14 mouse cellular contexts compared by ENCODE assay signal in genomic region chr2:152139191-152139987, GRCm38 (mm10). TPM values are rescaled to one million over a fixed set of nuclear protein-coding genes. Genes with fewer than 3 reads are reported as not detected.
DNase-seq lines count a peak whose midpoint lies in the region; ATAC-seq lines count a peak whose summit lies in the region.
"Had no signal": no experiment of that assay in that cellular context is flagged by ENCODE, and none has a peak within 500 bp of the region (broad histone marks: within the 10 kb centered on the region; RNA-seq: fewer than 3 reads in every experiment).

No protein-coding gene starts in this region.

- H3K4me3 ChIP-seq in forebrain, embryonic 16.5 days (replicated peaks; ENCODE audit: low read length) = no peak overlapping the region
- H3K4me3 ChIP-seq in neural tube, embryonic 15.5 days (replicated peaks) = no peak overlapping the region
- H3K4me3 ChIP-seq: embryonic facial prominence, embryonic 13.5 days; heart, embryonic 15.5 days; midbrain, embryonic 13.5 days had no signal

- no peaks in the 10 kb centered on the region for H3K36me3 ChIP-seq in forebrain, embryonic 16.5 days (ENCODE audit: control insufficient read depth, insufficient read depth)
- H3K36me3 ChIP-seq in neural tube, embryonic 15.5 days = no peaks in the 10 kb centered on the region
- H3K36me3 ChIP-seq: embryonic facial prominence, embryonic 13.5 days; heart, embryonic 15.5 days; midbrain, embryonic 13.5 days had no signal

- peaks cover 16% of the 10 kb centered on the region for H3K27me3 ChIP-seq in forebrain, embryonic 16.5 days (replicated peaks; ENCODE audit: control insufficient read depth, insufficient read depth, low read length)
- H3K27me3 ChIP-seq in neural tube, embryonic 15.5 days (replicated peaks) = peaks cover 14% of the 10 kb centered on the region

- no peak overlapping the region for H3K4me2 ChIP-seq in forebrain, embryonic 16.5 days (ENCODE audit: low read length)
- no peak overlapping the region for H3K4me2 ChIP-seq in neural tube, embryonic 15.5 days
- H3K4me2 ChIP-seq: embryonic facial prominence, embryonic 13.5 days; heart, embryonic 15.5 days; midbrain, embryonic 13.5 days had no signal

- H3K9ac ChIP-seq in forebrain, embryonic 16.5 days (replicated peaks; ENCODE audit: low read depth, low read length) = no peak overlapping the region
- no peak overlapping the region for H3K9ac ChIP-seq in neural tube, embryonic 15.5 days (replicated peaks)
- H3K9ac ChIP-seq: embryonic facial prominence, embryonic 13.5 days; heart, embryonic 15.5 days; liver, postnatal 0 days; midbrain, embryonic 13.5 days had no signal

- DNase-seq in frontal cortex, postnatal 14 days (ENCODE audit: low spot score in 2 of 2) = no peak
- DNase-seq in right cerebral cortex, adult 18-20 months = peak; percentile 35
- no peak for DNase-seq in right cerebral cortex, postnatal 4 days
- DNase-seq in telencephalon, adult 2 months (ENCODE audit: low read depth, low spot score) = peak; percentile 29
- DNase-seq: kidney, adult 9 months; liver, postnatal 0 days had no signal

- no peaks in the 10 kb centered on the region for H3K9me3 ChIP-seq in forebrain, embryonic 16.5 days (ENCODE audit: control insufficient read depth, low read length)
- H3K9me3 ChIP-seq in neural tube, embryonic 15.5 days (replicated peaks) = no peaks in the 10 kb centered on the region
- H3K9me3 ChIP-seq: embryonic facial prominence, embryonic 13.5 days; heart, embryonic 15.5 days; midbrain, embryonic 13.5 days had no signal

- peaks cover 35% of the 10 kb centered on the region for H3K4me1 ChIP-seq in forebrain, embryonic 16.5 days (replicated peaks; ENCODE audit: control insufficient read depth, insufficient read depth, low read length)
- peaks cover 37% of the 10 kb centered on the region for H3K4me1 ChIP-seq in neural tube, embryonic 15.5 days

- no peak overlapping the region for H3K27ac ChIP-seq in forebrain, embryonic 16.5 days (ENCODE audit: low read length)
- no peak overlapping the region for H3K27ac ChIP-seq in neural tube, embryonic 15.5 days (replicated peaks)
- H3K27ac ChIP-seq: embryonic facial prominence, embryonic 13.5 days; heart, embryonic 15.5 days; macrophage; midbrain, embryonic 13.5 days had no signal

- WGBS in forebrain, embryonic 16.5 days = 45% methylated on average over 10 of the region's 10 CpGs
- WGBS in neural tube, embryonic 15.5 days = 54% methylated on average over 10 of the region's 10 CpGs

- peak; percentile 60; the same call in 1 of the 2 replicates for ATAC-seq in frontal cortex, adult (ENCODE audit: low TSS enrichment)
- ATAC-seq in forebrain, embryonic 16.5 days = peak; percentile 64
- ATAC-seq in neural tube, embryonic 15.5 days (ENCODE audit: low FRiP score) = no peak
- ATAC-seq: CD4-positive, CD25-positive, alpha-beta regulatory T cell, adult 4 months; liver, postnatal 0 days; midbrain, embryonic 13.5 days had no signal

RNA-seq across cellular contexts. Expression of gene Tcf15, which starts 4.0 kb away (rescaled TPM):
- polyA plus RNA-seq in forebrain, embryonic 16.5 days (2015; fragmentation: Nextera tagmentation; extraction: Ambion mirVana) = 1.3 and 1.5 TPM in 2 replicates
- 2.1 and 4.0 TPM in 2 replicates for polyA plus RNA-seq in neural tube, embryonic 15.5 days (2015; fragmentation: Nextera tagmentation; extraction: Ambion mirVana)
- polyA plus RNA-seq: CD4-positive, CD25-positive, alpha-beta regulatory T cell, adult 4 months; macrophage had no signal

RNA-seq across cellular contexts. Expression of gene Srxn1, which starts 34.1 kb away (rescaled TPM):
- polyA plus RNA-seq in forebrain, embryonic 16.5 days (2015; fragmentation: Nextera tagmentation; extraction: Ambion mirVana) = 11.4 and 13.6 TPM in 2 replicates
- 25.8 and 27.7 TPM in 2 replicates for polyA plus RNA-seq in neural tube, embryonic 15.5 days (2015; fragmentation: Nextera tagmentation; extraction: Ambion mirVana)

RNA-seq across cellular contexts. Expression of gene Scrt2, which starts 58.1 kb away (rescaled TPM):
- polyA plus RNA-seq in forebrain, embryonic 16.5 days (2015; fragmentation: Nextera tagmentation; extraction: Ambion mirVana) = 16.9 and 17.2 TPM in 2 replicates
- 7.5 and 9.2 TPM in 2 replicates for polyA plus RNA-seq in neural tube, embryonic 15.5 days (2015; fragmentation: Nextera tagmentation; extraction: Ambion mirVana)
- polyA plus RNA-seq: CD4-positive, CD25-positive, alpha-beta regulatory T cell, adult 4 months; heart, embryonic 15.5 days; liver, postnatal 0 days; macrophage had no signal

Comparison
In these comparisons a context has a peak if more than half of its experiments do, and no peak if none do; other contexts are left out.
1. DNase-seq: peak in right cerebral cortex, adult 18-20 months (single experiment) and telencephalon, adult 2 months (single experiment); none in frontal cortex, postnatal 14 days (0 of 2) and right cerebral cortex, postnatal 4 days (single experiment).